Mouse (Mus musculus): ENCODE data around the gene Hist3h2a.

GRCm38 (mm10) chr11:58955143-58955867 is 820 bp downstream of the Hist3h2a start:
- TF ChIP-seq CTCF (IDR thresholded peaks at IDR 0.05; ENCODE audit: low read depth, low read length) (no peak), GATA1 (IDR thresholded peaks at IDR 0.05; ENCODE audit: borderline replicate concordance, low read length) (no peak), TAL1 (conservative IDR thresholded peaks at IDR 0.05; ENCODE audit: low read depth, low read length) (no peak), GATA2 (IDR thresholded peaks at IDR 0.05; ENCODE audit: borderline replicate concordance, low read depth, low read length) (no peak), POLR2AphosphoS5 (IDR thresholded peaks at IDR 0.05; ENCODE audit: insufficient replicate concordance, low read depth, low read length) (peak; percentile 85; the same call in 1 of the 2 replicates)
